Mouse (Mus musculus) spleen, adult 2 months (tissue): ENCODE measurements around the gene Usp8.

Source experiments
- CTCF ChIP-seq: fragments of 200-500 bp; IDR thresholded peaks from 2 replicates; pipeline ENCODE4 v1.5.1; 2011; ENCODE audit warnings: mild to moderate bottlenecking, inconsistent platforms; ENCODE audit not compliant: insufficient read depth, insufficient read length, insufficient replicate concordance; ENCODE audit errors: extremely low read depth
- POLR2A ChIP-seq: fragments of 200-500 bp; IDR thresholded peaks from 2 replicates; pipeline ENCODE4 v1.6.1; 2011; ENCODE audit warnings: low read depth, low read length, inconsistent platforms

DNA sequence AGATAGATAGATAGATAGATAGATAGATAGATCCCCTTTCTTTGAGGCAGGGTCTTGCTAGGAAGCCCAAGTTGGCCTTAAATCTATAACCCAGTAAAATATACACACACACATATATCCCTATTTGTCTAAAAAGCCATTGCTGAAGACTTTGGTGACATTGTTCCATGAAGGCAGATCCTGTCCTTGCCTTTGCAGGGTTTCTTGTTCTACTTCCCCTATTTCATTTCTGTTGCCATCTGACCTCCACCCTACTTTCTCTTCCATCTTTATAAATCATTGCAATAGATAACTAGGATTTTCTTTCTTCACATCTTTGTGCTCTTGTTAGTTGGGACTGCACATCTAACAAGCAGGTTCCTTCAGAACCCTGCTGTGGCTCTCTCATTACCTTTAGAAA lies 5.8 kb downstream of the Usp8 start:
- TF ChIP-seq POLR2A (no peak), CTCF (no peak)
